ENCODE assay signal across 8 mouse cellular contexts in the genomic region with DNA sequence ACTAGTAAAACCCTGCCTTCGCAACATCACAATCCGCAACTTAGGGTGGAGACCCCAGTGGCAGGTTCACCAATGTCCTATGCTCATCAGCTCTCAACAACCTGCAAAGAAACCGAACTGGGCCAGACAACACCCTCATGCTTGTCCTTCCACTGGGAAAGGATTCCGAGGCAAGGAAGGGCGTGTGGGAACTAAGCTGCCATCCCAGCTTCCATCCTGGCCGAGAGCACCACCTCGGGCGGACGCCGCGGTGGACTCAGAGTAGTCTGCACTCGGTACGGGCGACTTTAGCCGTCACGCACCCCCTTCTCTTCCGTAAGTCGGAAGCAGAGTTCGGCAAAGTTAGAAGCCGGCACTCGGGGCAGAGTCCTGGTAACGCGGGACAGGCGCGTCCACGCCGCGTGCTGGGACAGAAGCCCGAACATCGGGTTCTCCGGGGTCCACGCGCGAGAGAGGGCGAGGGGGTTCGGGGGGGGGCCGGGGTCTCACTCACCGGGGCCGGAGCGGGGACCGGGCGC. TPM values are rescaled to one million over a fixed set of nuclear protein-coding genes. Genes with fewer than 3 reads are reported as not detected.
DNase-seq lines count a peak whose midpoint lies in the region; ATAC-seq lines count a peak whose summit lies in the region.

No protein-coding gene starts in this region.

- peak; percentile 28 for DNase-seq in right cerebral cortex, postnatal 14 days
- DNase-seq in right cerebral cortex, adult 2 months (ENCODE audit: low spot score in 2 of 2) = no peak
- peak; percentile 23 for DNase-seq in cerebellum, adult 8-10 months
- peak; percentile 58 for DNase-seq in gastrocnemius, postnatal 10 days
- DNase-seq in kidney, adult 18-20 months = peak; percentile 65
- no peak for DNase-seq in yolk sac, embryonic 10.5 days (ENCODE audit: low spot score)

- peak overlapping the region; percentile 91 for H3K9ac ChIP-seq in lung, embryonic 15.5 days
- peak overlapping the region; percentile 64 for H3K9ac ChIP-seq in neural tube, embryonic 15.5 days (replicated peaks)

- H3K36me3 ChIP-seq in lung, embryonic 15.5 days = no peaks in the 10 kb centered on the region
- H3K36me3 ChIP-seq in neural tube, embryonic 15.5 days = no peaks in the 10 kb centered on the region

- peak overlapping the region; percentile 64 for H3K27ac ChIP-seq in lung, embryonic 15.5 days
- peak overlapping the region; percentile 56 for H3K27ac ChIP-seq in neural tube, embryonic 15.5 days (replicated peaks)

- H3K9me3 ChIP-seq in lung, embryonic 15.5 days = no peaks in the 10 kb centered on the region
- no peaks in the 10 kb centered on the region for H3K9me3 ChIP-seq in neural tube, embryonic 15.5 days (replicated peaks)

- peak; percentile 45 for ATAC-seq in lung, embryonic 15.5 days (ENCODE audit: borderline replicate concordance, extremely low read depth, low FRiP score, low TSS enrichment)
- peak; percentile 53 for ATAC-seq in neural tube, embryonic 15.5 days (ENCODE audit: low FRiP score)

- peaks cover 14% of the 10 kb centered on the region; the same call in 1 of the 2 replicates for H3K4me1 ChIP-seq in lung, embryonic 15.5 days
- peaks cover 27% of the 10 kb centered on the region for H3K4me1 ChIP-seq in neural tube, embryonic 15.5 days

- no peaks in the 10 kb centered on the region for H3K27me3 ChIP-seq in lung, embryonic 15.5 days
- H3K27me3 ChIP-seq in neural tube, embryonic 15.5 days (replicated peaks) = 0 out of 2 replicates have a peak, but pooled peaks cover 3% of the 10 kb centered on the region

- peak overlapping the region; percentile 79 for H3K4me2 ChIP-seq in lung, embryonic 15.5 days
- peak overlapping the region; percentile 80 for H3K4me2 ChIP-seq in neural tube, embryonic 15.5 days

- peak overlapping the region; percentile 94 for H3K4me3 ChIP-seq in lung, embryonic 15.5 days
- peak overlapping the region; percentile 74 for H3K4me3 ChIP-seq in neural tube, embryonic 15.5 days (replicated peaks)

- 1% methylated on average over 42 of the region's 42 CpGs for WGBS in lung, embryonic 15.5 days
- under 1% methylated on average over 41 of the region's 42 CpGs for WGBS in neural tube, embryonic 15.5 days

RNA-seq across cellular contexts. Expression of a gene that starts 0.4 kb away (rescaled TPM):
- 10 to 100 TPM; 69.3 to 74.4 TPM for total RNA-seq in gastrocnemius, postnatal 10 days (2021)
- polyA plus RNA-seq in lung, embryonic 15.5 days (2015; fragmentation: Nextera tagmentation; extraction: Ambion mirVana) = 18.1 and 18.4 TPM in 2 replicates
- 5.7 and 10.2 TPM in 2 replicates for polyA plus RNA-seq in neural tube, embryonic 15.5 days (2015; fragmentation: Nextera tagmentation; extraction: Ambion mirVana)

Comparison
In these comparisons a context has a peak if more than half of its experiments do, and no peak if none do; other contexts are left out.
1. DNase-seq: peak in right cerebral cortex, postnatal 14 days (single experiment), cerebellum, adult 8-10 months (single experiment), gastrocnemius, postnatal 10 days (single experiment) and kidney, adult 18-20 months (single experiment); none in right cerebral cortex, adult 2 months (0 of 2) and yolk sac, embryonic 10.5 days (single experiment).